Mouse (Mus musculus): ENCODE measurements at regions not wholly inside any gene's neighbourhood (a gene's known extent, or its start where the extent isn't known, plus 50 kb on each side); places are given as distances from the start of the nearest gene placed in this dataset.

DNA sequence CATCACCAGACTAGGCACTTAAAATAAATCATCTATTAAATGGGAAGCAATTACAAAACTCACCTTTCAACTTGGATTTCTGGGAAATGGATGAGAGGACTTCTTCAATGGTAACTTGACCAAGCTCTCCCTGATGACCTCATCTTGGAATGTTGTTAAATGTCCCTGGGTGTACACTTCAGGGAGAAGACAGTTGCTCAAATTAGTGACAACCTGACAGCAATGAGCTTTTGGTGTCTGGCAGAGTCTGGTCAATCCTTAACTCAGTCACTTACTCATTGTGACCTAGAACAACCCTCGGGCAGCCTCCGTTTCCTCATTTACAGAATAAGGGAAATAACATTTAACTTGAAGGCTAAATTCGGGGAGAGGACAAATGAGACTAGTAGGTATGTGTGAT lies 244.5 kb downstream of the Pik3r1 start:
- ChIA-PET POLR2A (no interaction called here), CTCF (no interaction called here)

DNA sequence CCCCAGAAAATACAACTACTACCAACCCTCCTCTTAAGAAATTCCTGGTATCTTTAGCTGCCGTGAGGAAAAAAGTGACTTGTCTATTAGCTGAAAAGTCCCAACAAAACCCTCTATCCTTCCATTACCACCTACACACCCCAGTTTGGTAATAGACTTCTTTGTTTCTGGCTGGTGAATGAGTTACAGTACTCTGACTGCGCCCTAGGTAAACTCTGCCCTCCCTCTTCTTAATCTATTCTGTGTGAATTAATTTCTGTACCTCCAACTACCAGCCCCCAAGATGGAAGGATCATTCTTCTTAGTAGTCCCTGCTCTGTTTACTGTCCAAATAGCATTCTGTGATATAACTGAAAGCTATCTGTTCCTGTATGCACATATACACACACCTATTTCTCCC lies 245.4 kb downstream of the Pik3r1 start:
- ChIA-PET POLR2A (no interaction called here), CTCF (no interaction called here)

GRCm38 (mm10) chr13:101513354-101513753 lies 254.7 kb downstream of the Pik3r1 start:
- ChIA-PET CTCF (no interaction called here), POLR2A (no interaction called here)

- ChIA-PET POLR2A (no interaction called here), CTCF (no interaction called here)
These were observed 258.1 kb downstream of the Pik3r1 start for GRCm38 (mm10) chr13:101509946-101510345.

DNA sequence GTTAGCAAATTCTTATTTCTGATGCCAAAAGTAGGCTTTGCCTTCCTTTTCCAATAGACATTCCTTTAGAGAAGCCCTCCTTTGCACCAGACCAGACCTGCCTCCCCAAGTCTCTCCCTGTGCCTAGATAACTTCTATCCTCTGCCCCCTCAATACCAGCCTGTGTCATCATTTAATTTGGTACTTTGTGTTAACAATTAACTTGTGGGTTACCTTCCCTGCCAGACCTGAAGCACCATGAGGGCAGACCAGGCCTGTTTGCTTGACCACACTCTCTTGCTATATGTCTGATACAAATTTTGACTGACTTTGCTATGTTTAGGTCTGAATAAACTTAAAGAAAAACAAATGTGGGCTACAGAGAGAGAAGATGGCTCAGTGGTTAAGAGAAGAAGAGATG lies 259.7 kb downstream of the Pik3r1 start:
- ChIA-PET CTCF (no interaction called here), POLR2A (no interaction called here)

DNA sequence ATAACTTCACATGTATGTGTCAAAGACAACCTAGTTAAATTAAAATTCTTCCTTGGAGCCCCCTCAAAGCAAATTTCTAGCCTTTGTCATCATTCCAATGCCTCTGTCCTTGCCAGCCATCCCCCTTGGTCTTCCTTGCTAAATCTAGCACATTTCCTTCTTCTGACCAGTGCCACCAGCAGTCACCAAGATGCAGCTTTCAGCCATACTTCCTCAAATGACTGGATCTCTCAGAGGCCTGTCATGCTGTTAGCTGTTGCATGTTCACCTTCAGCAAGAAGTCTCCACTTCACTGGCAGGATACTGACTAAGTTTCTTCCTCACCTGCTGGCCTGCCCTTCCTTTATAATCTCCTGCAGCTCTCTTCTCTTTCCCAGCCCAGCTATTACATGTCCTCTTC lies 261.3 kb downstream of the Pik3r1 start:
- POLR2A ChIA-PET, result no interaction called here
- CTCF ChIA-PET, result no interaction called here

GRCm38 (mm10) chr13:101505054-101505453 lies 263.0 kb downstream of the Pik3r1 start:
- POLR2A ChIA-PET, result interaction anchor here in 1 of 4 experiments (0.5 kb wide), 1 partner anchor 1439 kb away, joined by 3 read pairs; no protein-coding TSS in a partner anchor
- CTCF ChIA-PET, result no interaction called here

DNA sequence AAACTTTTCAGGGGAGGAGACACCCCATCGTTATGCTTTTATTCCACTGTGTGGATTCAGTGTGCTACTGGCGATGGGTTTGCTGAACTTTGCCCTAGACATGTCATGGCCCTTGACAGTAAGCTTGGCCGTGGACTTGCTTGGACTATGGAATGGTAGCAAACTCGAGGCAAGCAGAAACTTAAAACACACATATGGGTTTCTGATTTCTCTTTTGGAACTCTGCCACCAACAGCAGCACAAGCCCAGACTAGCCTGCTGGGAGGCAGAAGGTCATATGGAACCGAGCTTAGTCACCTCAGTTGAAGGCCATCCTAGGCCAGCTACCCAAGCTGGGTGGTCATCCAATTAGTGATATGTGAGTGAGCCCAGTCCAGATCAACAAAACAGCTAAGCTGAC lies 263.8 kb downstream of the Pik3r1 start:
- POLR2A ChIA-PET, result no interaction called here

GRCm38 (mm10) chr13:101501845-101502284 lies 266.2 kb downstream of the Pik3r1 start:
- ChIA-PET POLR2A (no interaction called here), CTCF (no interaction called here)

More for the DNA sequence above, 263.8 kb downstream of the Pik3r1 start:
- CTCF ChIA-PET, result no interaction called here

GRCm38 (mm10) chr13:101501061-101501460 lies 267.0 kb downstream of the Pik3r1 start:
- ChIA-PET POLR2A (no interaction called here), CTCF (no interaction called here)

GRCm38 (mm10) chr13:101491835-101492234 lies 276.2 kb downstream of the Pik3r1 start:
- POLR2A ChIA-PET, result no interaction called here

DNA sequence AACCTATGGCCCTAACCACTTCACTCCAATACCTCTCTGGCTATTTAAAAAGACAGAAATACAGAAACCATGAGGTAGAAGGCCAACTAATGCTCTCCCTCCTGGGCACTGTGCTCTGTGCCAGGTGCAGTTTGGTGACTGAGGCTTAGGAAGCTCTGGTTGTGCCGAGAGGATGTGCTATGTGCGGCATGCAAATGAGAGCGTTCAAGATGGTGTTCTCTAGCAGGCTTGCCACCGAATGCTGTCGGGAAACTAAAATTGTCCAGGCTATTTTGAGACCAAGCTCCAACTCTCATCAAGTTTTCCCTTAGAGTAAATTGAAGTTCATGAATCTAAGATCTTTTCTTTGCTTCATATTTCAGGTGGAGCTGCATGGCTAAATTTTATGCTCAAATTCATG lies 277.1 kb downstream of the Pik3r1 start:
- ChIA-PET POLR2A (interaction anchor here in 1 of 4 experiments (0.6 kb wide), 1 partner anchor 202 kb away, joined by 3 read pairs; no protein-coding TSS in a partner anchor), CTCF (no interaction called here)

More at GRCm38 (mm10) chr13:101491835-101492234, 276.2 kb downstream of the Pik3r1 start:
- CTCF ChIA-PET, result no interaction called here

DNA sequence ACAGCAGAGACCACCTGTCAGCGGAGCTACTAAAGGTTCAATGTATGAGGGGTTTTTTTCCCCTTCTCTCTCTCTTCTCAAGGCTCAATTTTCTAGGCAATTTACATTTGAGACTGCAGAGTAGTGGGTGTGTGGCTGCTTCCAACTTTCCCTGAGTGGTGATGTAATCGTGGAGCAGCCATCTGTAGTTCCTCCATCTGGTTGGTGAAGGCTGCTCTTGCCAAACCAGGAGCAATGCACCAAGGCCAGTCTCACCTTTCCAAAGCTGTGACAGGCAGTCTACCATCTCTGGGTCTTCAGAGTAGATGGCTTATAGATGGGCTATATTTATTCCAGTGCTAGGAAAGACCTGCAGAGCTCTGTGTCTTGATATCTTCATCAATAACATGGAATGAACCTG lies 280.4 kb downstream of the Pik3r1 start:
- CTCF ChIA-PET, result interaction anchor here in 1 of 4 experiments (0.6 kb wide), 1 partner anchor 826 kb away, joined by 8 read pairs; no protein-coding TSS in a partner anchor

GRCm38 (mm10) chr13:101485823-101486222 lies 282.2 kb downstream of the Pik3r1 start:
- CTCF ChIA-PET, result no interaction called here
- POLR2A ChIA-PET, result no interaction called here

More for the DNA sequence above, 280.4 kb downstream of the Pik3r1 start:
- POLR2A ChIA-PET, result no interaction called here

- CTCF ChIA-PET, result no interaction called here
These were observed 284.2 kb downstream of the Pik3r1 start for GRCm38 (mm10) chr13:101483816-101484215.

GRCm38 (mm10) chr13:101481551-101482184 lies 286.3 kb downstream of the Pik3r1 start:
- POLR2A ChIA-PET, result no interaction called here
- CTCF ChIA-PET, result no interaction called here

More at GRCm38 (mm10) chr13:101483816-101484215, 284.2 kb downstream of the Pik3r1 start:
- POLR2A ChIA-PET, result no interaction called here

DNA sequence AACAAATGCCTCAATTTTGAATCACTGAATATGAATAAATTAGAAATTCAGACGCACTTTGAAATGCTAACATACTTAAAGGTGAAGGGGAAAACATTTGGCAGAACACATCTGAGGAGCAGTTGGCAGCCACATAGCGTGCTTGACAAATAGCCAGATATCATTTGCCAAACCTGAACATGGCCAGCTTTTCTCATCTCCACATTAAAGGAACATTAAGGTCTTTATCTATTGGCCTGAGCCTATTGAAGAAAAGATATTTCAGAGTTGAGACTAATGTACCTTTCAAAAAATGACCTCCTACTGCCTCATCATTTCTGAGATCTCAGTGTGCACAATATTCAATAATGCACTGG lies 288.7 kb downstream of the Pik3r1 start:
- POLR2A ChIA-PET, result no interaction called here
- CTCF ChIA-PET, result no interaction called here

DNA sequence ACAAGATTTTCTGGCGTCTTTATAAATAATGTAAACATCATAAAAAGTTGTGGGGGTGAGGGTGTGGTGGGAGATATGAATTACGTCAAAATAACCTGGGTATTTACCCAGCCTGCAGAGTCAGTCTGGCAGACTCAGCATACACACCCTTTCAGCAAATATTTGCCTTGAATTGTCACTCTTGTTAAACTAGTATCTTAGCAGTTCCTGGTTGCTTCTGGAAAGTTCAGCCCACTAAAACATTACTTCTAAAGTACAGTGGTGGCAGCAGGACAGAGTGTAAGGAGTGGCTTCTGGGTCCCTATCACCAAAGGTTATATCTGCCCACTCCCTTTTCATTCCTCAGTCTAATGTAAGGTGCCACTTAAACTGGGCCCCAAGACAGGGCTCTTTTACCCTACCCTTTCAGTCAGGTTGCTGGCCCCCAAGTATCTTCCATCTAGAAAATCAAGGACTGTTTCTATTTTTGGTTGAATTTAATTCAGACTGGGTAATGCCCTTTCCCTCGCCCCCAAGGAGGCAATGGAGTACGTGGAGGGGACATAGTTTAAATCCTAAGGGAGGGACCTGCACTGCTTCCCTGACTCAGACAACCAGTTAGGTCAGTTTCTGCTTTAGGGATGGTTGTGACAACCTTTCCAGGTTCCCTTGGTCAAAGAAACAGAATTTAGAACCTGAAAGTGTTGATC lies 289.3 kb downstream of the Pik3r1 start:
- POLR2A ChIA-PET, result no interaction called here
- CTCF ChIA-PET, result no interaction called here

- CTCF ChIA-PET, result no interaction called here
These were observed 294.7 kb downstream of the Pik3r1 start for GRCm38 (mm10) chr13:101473349-101473748.

DNA sequence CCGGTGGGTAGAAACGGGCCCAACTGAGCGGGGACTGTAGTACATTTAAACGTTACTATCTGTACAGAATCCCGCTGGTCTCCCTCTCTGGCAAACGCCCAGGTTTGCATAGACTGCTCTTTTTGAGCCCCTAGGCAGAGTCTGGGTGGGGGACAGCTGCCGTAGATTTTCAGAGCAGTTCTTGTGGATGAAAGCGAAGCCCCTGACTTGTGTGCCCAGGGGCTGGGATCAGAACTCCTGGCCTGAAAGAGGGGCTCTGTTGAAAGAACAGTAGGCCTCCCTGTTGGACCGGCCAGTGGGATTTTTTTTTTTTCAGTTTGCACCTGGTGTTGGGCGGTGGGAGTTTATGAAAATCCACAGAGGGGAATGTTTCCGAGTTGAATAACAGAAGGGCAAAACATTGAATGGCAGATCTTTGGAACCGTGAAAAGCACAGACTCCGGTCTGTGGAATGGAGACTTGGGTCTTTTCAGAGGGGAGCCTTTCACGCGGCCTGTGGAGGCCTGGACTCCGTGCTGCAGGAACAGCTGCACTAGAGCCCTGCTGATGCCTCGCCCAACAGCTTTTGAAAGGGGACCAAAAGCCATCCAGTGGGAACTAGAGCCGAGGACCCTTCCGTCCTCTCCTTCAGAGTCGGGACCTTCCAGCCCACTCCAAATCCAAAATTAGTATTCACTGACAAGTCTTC lies 297.3 kb downstream of the Pik3r1 start:
- ChIA-PET POLR2A (no interaction called here), CTCF (no interaction called here)

More at GRCm38 (mm10) chr13:101473349-101473748, 294.7 kb downstream of the Pik3r1 start:
- POLR2A ChIA-PET, result interaction anchor here in 2 of 4 experiments (0.6 kb wide), 2 partner anchors 19 to 697 kb away, joined by 3 read pairs; no protein-coding TSS in a partner anchor

DNA sequence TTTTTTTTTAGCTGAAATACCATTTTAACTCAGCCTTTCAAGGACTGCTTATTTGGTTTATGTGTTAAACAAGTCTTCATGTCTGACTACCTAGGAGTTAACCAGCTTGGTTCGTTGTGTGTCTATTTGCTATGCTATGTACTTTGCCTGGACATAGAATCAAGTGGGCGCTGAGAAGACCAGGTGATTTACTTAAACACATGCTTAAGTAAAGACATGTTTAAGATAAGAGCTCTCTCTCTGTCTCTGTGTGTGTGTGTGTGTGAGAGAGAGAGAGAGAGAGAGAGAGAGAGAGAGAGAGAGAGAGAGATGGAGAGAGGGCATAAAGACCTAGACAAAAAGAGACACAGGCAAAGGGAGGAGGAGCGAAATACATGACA lies 302.3 kb downstream of the Pik3r1 start:
- POLR2A ChIA-PET, result interaction anchor here in 1 of 4 experiments (0.7 kb wide), 1 partner anchor 577 kb away, joined by 3 read pairs; no protein-coding TSS in a partner anchor
- CTCF ChIA-PET, result interaction anchor here in 2 of 4 experiments (0.7 kb wide), 2 partner anchors 229 to 752 kb away, joined by 3 read pairs; no protein-coding TSS in a partner anchor
